Mouse (Mus musculus) adrenal gland, adult 18-20 months (tissue): ENCODE results near the gene Ubac2. TPM values are rescaled to one million over a fixed set of nuclear protein-coding genes. Genes with fewer than 3 reads are reported as not detected.

Source experiments
- DNase-seq, 2 experiments: peaks; one replicate each; pipeline ENCODE4 v3.0.0; 2021 to 2022; ENCODE audit warnings: low spot score in 2 of 2
- total RNA-seq, 2 experiments: library from RNA; stranded (reverse); gene quantifications; 1 replicate in 1 of 2; 2 replicates in 1 of 2; pipeline ENCODE4 v1.2.3; 2021

Gene Ubac2
- total RNA-seq, 2 experiments from 2014 or later, result 32.8 to 35.1 TPM

DNA sequence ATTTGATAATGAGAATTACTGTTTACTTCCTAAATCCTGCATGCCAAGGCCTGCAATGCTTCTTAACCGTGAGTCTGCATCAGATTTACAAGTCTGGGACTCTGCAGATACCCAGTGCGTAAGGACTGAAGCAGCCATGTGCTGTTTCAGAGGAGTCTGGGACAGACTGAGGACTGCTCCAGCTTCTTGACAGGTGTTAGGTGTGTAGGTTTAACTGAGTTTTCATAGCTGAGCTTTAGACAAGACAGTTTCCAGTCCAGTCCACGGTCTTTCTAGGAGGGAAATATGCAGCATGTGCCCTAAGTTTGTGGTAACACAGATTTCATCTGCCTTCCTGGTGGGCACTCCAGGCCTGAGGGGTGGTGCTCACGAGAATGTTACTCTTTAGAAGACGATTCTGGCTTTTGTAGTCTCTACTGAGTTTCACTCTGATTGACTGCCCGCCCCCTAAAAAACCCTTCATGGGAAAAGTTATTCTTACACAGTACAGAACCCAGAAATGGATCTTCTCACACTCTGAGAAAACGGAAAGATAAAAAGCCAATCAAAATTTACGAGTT is 68.9 kb downstream of the Ubac2 start:
- DNase-seq, result no peak

DNA sequence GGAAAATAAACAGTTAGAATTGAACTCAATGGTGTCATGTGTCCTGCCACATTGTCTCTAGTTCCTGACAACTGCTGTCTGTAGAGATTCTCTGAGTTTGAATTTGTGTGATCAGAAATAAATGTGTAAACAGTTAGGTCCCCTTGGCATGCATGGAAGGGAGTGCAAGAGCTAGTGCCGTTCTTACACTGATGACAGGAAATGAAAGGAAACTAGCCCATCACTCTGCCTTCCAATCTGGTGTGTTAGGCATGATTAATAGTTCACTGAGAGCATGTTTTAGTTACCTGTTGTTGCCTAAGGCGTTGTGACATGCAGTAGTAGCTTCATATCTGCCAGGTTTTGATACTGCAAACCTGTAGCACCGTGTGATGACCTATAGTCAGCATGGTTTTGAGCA is 69.5 kb downstream of the Ubac2 start:
- DNase-seq, result no peak

DNA sequence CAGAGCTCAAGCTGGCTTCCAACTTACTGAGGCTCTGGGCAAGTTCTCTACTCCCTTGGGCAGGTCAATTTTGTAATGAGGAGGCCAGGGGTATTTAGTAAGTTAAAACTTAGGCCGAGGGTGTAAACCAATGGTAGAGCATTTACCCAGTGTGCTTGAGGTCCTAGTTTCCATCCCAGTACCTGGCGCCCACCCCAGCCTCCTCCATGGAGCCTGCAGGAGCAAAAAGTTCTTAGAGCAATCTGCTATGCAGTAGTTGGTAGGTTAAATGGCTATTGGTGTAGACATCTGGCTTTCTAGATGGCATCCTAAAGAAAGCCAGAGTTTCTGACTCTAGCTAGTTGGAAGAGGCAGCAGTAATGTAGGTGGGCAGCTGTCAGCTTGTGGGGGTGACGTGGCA is 71.0 kb downstream of the Ubac2 start:
- no peak for DNase-seq

DNA sequence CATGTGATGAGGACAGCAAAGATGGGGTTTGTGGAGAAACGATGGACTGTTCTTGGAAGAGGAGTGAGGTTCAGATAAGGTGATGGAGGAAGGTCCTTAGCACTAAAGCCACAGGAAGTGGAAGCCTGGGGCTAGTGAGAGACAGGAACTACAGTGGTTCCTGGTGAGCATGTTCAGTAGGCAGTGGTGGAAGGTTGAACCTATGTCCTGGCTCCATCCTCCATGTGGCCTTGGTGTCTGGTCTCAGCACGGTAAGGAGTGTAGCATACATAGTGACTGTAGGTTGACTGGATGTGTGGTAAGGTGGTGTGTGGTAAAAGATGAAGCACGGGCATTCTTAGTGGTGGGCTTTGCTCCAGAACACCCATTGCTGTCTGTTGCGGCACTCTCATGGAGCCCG is 71.5 kb downstream of the Ubac2 start:
- DNase-seq, result no peak

DNA sequence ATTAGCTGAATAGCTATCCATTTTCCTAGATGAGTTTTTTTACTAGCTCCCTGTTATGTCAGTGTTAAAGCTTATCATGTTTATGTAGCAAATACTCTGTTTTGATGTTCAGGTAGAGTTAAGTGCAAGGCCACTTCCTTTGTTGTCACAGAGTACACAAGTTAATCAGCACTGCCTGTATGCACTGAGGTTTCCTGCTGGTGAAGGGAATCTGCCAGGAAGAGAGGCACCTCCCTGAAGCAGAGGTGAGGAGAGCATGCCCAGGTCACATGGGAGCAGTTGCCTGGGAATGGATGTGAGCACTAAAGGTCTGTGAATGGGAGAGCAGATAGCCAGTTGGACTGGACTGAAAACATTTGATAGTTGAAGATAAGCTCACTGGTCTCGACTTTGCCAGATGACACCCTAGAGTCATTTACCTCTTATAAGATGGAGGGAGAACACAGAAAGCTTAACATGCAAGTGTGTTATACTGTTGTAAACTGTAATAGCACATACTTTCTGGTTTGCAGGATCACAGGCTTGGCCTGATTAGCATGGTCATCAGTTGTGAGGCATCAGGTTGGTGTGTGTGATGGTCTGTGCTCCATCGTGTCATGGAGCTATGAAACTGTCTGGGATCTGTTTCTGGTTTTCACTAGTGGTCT is 73.1 kb downstream of the Ubac2 start:
- DNase-seq, result no peak

DNA sequence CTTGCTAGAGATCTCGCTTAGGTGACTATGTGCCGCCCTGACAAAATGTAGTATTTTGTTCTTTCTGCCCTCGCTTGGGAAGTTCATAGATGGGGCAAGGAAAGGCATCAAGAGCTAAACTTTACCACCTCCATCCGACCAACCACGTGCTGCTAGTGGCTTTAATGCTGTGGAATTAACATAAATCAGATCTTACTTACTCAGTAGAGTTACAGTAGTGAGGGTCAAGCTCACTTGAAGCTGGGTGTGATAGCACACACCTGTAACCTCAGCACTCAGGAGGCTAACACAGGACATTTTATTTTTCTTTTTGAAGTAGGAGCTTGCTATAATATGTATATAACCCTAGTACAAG is 73.6 kb downstream of the Ubac2 start:
- no peak for DNase-seq

DNA sequence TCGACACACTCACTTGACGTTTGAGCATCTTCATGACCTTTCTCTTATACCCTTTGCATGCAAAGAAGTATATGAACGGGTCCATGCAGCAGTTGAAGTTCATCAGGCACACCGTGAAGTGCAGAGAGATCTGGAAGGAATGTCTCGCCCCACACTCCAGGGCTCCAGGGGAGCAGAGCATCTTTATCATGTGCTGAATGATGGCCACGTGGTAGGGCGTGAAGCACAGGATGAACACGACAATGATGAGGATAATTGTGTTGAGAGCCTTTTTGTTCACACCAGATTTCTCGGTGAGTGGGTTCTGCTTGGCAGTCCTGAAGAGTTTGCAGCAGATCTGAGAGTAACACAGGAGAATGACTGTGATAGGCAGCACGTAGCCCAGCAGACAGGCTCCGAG is 75.7 kb downstream of the Ubac2 start:
- DNase-seq, result no peak

DNA sequence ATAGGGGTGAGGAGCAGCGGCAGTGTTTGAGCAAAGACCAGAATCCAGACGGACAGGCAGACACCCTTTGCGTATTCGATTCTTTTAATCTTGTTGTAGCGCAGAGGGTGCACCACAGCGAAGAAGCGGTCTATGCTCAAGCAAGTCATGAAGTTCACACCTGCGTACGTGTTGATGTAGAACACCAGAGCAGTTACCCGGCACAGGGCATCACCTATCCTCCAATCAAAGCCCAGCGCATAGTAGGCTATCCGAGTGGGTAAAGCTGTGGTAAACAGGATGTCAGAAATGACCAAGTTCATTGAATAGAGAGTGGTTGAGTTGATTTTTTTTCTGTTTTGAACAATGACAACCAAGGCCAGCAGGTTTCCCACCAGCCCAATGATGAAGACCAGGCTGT is 76.2 kb downstream of the Ubac2 start:
- no peak for DNase-seq

DNA sequence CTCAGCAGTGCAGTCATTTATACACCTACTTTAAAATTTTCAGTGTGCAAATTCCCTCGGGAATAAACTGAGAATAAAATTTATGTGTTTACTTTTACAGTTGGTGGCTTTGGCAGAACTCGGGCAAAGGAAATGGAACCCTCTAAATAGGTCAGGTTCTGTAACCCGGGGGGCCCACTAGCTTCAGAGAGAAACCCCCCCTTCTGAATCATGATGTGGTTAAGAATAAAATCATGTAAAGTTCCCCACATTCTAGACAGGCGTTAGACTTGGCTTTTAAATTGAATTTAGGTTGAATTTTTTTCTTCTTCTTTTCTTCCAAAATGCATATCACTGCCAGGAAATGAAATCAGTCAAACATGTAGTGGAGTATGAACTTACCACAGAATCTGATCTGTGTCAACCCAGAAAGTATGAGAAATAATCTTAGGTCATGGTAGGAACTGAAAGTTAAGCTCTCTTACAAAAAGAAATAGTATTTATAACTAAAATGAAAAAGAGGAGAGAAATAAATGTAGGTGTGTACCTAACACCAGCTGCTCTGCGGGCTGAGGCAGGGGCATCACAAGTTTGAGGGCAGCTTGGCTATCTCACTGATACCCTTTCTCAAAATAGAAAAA is 76.9 kb downstream of the Ubac2 start:
- no peak for DNase-seq

DNA sequence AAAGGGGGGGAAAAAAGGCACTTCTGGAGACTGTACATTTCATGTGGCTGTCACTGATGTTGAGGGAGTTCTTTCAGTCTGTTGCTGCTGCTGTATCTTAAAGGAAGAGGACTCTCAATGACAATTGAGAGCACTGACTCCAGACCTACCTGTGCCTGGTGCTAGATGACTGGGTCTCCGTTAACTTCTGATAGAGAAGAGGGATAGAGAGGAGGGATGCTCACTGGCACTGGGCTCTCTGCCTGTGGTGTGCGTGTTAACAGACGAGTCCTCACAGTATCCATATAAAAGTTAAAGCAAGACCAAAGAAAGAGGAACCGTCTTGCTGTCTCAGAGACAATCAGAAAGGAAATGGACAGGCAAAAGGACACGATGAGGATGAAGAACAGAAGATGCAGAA is 77.9 kb downstream of the Ubac2 start:
- no peak for DNase-seq

DNA sequence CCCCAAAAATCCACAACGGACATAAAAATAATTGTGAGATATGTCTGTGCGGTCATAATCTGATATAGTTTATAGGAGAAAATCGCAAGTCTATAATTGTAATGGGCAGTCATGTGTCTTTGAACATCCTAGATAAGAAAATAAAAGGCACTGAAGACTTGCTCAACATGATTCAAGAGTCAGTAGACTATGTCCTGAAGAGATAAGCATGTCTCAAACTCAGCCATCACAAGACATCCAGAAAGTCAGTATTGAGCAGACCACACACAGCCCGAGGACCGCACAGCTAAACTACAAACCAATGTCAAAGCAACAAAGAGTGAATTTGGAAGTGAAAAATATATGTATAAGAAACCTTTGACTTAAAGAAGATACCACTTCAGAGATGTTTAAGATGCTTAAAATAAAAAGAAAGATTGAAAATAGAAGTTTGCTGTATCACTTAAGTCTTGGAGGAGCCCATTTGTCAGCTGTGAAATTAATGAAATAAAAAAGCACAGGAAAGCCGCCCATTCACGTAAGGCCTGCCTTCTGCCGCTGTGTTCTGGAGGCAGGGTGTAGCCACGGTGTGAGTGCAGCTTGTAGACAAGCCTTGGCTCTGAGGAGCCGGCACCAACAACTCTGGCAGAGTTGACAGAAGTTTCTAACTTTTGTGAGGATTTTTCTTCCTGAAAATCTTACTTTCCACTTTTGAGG is 78.9 kb downstream of the Ubac2 start:
- no peak for DNase-seq

DNA sequence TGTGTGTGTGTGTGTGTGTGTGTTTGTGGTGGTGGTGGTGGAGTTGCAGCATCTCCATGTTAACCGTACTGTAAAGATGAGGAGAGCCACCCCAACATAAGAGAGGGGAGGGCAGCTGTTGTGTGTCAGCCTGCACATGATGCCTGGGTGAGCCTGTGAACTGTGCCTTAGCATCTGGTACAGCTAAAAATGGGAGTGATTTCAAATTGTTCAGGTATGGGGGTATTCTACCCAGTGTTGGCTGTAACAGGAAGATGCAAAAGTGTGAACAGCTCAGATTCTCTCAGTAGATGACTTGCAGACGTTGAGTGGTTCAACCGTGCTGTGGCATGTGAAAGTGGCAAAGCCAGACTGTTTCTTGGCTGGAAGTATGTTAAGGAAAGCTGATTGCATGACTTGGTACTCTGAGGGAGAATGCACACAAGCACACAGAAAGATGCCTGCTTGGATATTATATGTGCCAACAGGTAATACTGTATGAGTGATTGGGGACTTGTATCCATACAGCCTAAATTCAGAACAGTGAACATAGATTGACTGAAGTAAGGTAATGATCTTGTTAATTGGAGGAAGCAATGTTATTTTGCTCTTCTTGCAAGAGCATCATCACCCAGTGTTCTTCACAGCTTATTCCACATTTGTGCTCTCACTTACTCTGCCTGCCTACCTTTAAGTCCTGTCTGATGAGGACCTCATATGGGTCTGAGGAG is 79.8 kb downstream of the Ubac2 start:
- DNase-seq, result no peak

DNA sequence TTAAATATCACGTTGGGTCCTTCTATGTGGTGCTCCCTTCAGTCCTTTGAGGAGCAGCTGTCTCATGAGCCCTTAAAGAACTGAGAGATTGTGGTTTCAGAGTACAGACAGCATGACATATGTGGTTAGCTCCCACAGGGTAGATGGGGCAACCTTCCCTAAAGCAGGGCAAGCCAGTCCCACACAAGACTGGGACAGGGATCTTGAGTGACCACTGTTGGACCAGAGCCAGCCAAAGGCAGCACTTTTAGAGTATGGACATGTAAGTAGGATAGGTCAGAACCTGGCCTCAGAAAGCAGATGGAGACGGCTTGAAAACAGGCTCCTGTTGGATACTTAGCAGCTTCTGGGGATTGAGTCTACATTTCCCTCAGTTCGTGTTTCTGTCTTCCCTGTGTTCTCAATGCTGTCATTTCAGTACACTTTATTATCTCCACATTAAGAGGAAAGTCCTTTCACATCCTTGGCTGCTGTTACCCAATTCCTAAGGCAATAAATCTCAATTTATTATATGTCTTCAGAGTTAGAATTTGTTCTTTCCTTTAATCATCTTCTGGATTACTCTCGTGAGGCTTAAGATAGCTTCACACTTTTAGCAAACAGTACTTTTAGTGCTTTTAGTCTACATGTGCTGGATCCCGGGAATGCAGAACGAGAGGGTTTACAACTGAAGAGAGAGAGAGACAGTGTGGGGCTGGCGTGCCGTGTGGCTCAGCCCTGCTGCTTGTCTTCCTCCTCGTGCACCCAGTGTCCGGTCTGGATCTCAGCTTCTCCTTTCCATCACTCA is 80.5 kb downstream of the Ubac2 start:
- no peak for DNase-seq

DNA sequence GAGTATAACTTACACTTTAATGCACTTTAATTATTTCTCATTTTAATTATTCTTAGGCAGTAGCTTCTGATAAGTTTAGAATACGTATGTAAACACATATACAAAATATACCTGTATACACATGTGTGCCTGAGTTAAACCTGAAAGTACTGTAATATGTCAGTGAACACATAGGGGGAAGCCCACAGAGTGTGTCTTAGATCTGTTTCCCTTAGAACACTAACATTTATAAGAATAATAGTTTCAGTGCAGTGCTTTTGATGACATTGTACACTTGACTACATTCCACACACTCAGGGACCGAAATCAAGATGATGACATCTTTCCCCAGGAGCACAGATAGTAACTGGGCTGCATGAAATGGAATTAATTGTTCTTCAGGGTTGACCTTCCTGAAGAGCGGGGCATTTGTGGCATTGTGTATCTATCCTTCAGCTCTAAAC is 81.1 kb downstream of the Ubac2 start:
- no peak for DNase-seq

DNA sequence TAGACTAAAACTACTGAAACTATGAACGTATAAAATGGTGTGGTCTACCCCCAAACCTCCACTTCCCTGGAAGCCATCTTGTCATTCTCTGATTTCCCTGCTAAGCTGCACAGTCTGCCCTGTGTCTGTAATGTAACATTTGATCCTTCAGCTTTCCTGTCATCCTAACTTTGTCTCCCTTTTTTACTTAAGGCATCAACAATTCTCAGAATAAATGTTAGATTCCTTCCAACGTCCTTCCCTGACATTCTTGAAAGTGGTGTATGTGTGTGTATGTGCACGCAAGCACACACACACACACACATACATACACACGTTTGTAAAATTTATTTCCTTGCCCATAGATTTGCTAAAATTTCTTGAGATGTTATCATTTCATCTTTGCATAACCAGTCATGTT is 81.6 kb downstream of the Ubac2 start:
- no peak for DNase-seq

DNA sequence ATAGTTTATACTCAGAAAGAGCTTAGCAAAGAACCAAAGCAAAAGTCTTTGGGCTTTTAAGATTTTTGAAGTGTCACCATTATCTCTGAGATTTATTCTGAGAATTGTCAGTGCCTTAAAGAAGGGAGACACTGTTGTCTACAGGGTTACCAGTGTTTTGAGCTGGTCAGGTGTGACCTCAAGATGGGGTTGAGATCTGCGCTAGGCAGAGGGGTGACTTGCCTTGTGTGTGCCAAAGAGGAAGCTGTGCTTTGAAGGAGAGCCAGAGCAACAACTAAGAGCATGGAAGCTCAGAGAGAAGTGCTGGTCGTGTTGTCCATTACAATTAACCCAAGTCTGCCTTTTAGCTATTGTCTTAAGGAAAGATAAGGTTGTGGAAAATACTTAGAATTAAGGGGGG is 82.1 kb downstream of the Ubac2 start:
- DNase-seq, result no peak

DNA sequence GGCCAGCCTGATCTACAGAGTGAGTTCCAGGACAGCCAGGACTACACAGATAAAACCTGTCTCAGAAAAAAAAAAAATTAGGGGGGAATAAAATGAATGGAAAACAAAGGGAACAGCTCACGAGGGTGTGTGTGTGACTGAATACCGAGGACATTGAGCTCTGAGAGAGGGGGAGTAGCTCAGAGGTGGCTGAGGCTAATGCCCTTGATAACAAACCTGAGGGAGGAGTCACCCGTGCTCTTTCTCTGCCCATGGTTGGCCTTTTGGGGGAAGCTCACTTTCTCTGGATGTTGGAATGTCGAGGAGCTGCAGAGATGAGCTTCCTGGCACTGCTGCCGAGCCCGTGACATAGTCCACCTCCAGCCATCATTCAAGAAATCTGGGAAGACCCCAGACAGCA is 82.6 kb downstream of the Ubac2 start:
- no peak for DNase-seq

DNA sequence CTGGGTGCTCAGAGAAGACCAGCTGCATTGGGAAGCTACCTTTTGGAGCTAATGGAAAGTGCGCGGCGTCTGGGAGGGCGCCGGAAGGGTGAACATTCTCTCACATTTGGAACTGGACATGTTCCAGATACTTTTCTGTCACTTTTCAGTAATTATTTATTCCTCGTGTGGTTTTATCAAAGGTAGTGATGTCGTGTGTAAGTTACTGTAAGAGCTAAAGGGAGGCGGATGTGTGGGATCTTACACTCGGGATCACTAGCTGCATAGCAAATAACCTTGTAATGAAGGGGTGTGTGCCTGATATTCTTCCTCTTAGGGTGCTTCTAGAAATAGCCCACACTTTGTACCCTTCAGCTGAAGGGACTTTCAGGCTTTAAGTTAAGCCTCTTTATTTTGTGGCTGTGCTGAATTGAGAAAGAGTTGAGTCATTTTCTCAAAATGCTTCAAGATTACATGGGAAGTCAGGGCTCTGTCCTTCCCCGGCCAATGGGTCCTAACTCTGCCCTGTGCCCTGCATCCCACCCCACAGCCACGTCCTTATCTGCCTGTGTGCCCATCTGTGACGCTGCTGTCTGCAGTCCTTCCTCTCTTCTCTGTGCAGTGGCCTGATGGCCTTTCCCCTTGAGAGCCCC is 83.2 kb downstream of the Ubac2 start:
- DNase-seq, result no peak

DNA sequence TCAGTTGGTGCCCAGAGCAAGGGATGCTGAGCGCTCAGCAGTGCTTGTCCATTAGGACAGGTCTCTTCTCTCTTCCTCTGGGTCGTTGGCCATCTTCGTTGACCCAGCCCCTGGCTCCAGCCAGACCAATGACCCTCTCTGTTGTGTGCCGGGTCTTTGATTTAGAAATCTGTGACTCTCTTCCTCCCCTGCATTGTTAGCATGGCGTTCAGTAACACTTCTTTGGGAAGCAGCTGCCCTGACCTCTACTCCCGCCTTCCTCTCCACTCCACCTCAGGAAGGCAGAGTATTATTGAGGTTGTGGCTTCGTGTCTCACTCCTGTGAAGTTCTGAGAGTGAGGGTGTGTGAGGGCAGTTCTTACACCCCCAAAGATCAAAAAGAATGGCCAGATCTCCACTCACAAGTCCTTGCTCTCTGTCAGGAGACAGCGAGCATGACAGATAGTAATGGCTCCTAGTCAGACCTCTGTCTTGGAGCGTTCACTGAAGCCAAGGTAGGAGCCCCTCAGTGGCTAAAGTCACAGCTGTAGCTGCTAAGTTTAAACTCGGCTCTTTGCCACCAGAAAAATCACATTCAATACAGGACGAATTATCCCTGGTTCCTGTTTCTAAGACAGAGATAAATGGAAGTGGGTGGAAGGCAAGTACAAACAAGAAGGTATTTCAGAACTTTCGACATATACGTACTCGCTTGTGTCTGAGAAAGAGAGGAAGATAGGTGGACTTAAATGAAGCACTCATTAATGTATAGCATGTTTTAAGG is 83.9 kb downstream of the Ubac2 start:
- DNase-seq, result no peak
